Mouse (Mus musculus) heart, embryonic 14.5 days (tissue): ENCODE measurements around the gene Smad3. TPM values are rescaled to one million over a fixed set of nuclear protein-coding genes. Genes with fewer than 3 reads are reported as not detected.

Source experiments
- ATAC-seq: fragments of 200-750 bp; cut with Nextera tagmentation; 2 replicates; pipeline ENCODE4 v1.8.0; 2017; ENCODE audit warnings: low read depth, moderate TSS enrichment; ENCODE audit not compliant: insufficient number of reproducible peaks, insufficient read depth, low FRiP score
- H3K27ac ChIP-seq, 2 experiments: fragments of 200-500 bp in 1 of 2; fragments of 300-500 bp in 1 of 2; sonication (generic) in 1 of 2; replicated peaks in 1 of 2; 2 replicates each; pipeline ENCODE4 v1.5.1; 2012 to 2014; ENCODE audit warnings: low read depth in 2 of 2, low read length in 2 of 2, control low read depth in 1 of 2, mild to moderate bottlenecking in 1 of 2, mixed read lengths in 1 of 2; ENCODE audit not compliant: control insufficient read depth in 1 of 2, insufficient read depth in 1 of 2
- H3K27me3 ChIP-seq: fragments of 300-500 bp; sonication (generic); 2 replicates; pipeline ENCODE4 v1.6.1; 2014; ENCODE audit warnings: mild to moderate bottlenecking, low read length, control low read depth; ENCODE audit not compliant: control insufficient read depth, insufficient read depth
- H3K36me3 ChIP-seq: fragments of 300-500 bp; sonication (generic); 2 replicates; pipeline ENCODE4 v1.6.1; 2014; ENCODE audit warnings: mild to moderate bottlenecking, control low read depth, low read length, mixed read lengths; ENCODE audit not compliant: control insufficient read depth, insufficient read depth
- H3K4me1 ChIP-seq, 2 experiments: fragments of 200-500 bp in 1 of 2; fragments of 300-500 bp in 1 of 2; sonication (generic) in 1 of 2; 2 replicates each; pipeline ENCODE4 v1.6.1; 2012 to 2014; ENCODE audit warnings: low read length in 2 of 2, control low read depth in 1 of 2, mixed read lengths in 1 of 2; ENCODE audit not compliant: control insufficient read depth in 2 of 2, insufficient read depth in 2 of 2
- H3K4me2 ChIP-seq: fragments of 300-500 bp; sonication (generic); 2 replicates; pipeline ENCODE4 v1.6.1; 2014; ENCODE audit warnings: mild to moderate bottlenecking, low read length
- H3K4me3 ChIP-seq, 2 experiments: fragments of 200-500 bp in 1 of 2; fragments of 300-500 bp in 1 of 2; sonication (generic) in 1 of 2; 2 replicates each; pipeline ENCODE4 v1.5.1; 2012 to 2014; ENCODE audit warnings: low read length in 2 of 2, mild to moderate bottlenecking in 2 of 2, control low read depth in 1 of 2, low read depth in 1 of 2, moderate library complexity in 1 of 2; ENCODE audit not compliant: control insufficient read depth in 1 of 2, insufficient read depth in 1 of 2
- H3K9ac ChIP-seq: fragments of 300-500 bp; sonication (generic); 2 replicates; pipeline ENCODE4 v1.6.1; 2014; ENCODE audit warnings: mild to moderate bottlenecking, low read length
- H3K9me3 ChIP-seq: fragments of 300-500 bp; sonication (generic); 2 replicates; pipeline ENCODE4 v1.6.1; 2016; ENCODE audit warnings: low read length, control low read depth; ENCODE audit not compliant: control insufficient read depth
- WGBS: fragments of 180-500 bp; shearing (Covaris S2); extraction: QIAGEN DNeasy Blood & Tissue Kit; methylation state at CpG from one replicate; pipeline ENCODE4 v1.1.7; 2014; 5-methylcytosine and 5-hydroxymethylcytosine counted together
- polyA plus RNA-seq: library from polyadenylated mRNA; unstranded; fragments of >200 nt; fragmentation: Nextera tagmentation; extraction: Ambion mirVana; gene quantifications from 2 replicates; pipeline ENCODE4 v1.2.1, GENCODE M21; 2014

The Smad3 gene
- polyA plus RNA-seq, 1 experiment from 2014 or later = 10.4 TPM

DNA sequence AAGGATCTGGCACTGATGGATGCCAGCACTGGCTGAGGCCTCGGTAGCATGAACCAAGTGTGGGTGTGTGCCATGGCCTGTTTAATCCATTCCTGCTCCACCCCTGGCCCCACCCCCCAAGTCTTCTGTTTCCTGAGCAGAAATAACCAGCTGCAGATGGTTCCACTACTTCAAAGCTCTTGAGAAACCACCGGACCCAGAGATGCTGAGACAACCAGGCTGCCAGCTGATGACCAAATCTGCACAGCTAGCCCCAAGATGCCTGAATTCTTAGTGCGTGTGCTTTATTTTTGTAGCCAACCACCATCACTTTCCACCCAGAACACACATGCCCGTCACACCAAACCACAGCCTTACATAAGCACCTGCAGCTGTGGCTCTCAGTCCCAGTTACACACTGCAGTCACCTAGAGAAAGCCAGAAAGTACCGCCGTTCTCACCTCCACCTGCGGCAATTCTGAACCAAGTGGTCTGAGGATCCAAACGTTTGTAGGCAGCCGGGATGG lies 20.3 kb downstream of the Smad3 start:
- Histone ChIP-seq H3K27ac (peak overlapping the region in 1 of 2 experiments; percentile 1; a peak in 1 of 4 replicates), H3K9ac (no peak overlapping the region), H3K27me3 (no peaks in the 10 kb centered on the region), H3K36me3 (peaks cover 9% of the 10 kb centered on the region), H3K4me2 (no peak overlapping the region), H3K9me3 (no peaks in the 10 kb centered on the region), H3K4me1 (peaks cover 39 to 68% of the 10 kb centered on the region in 2 experiments), H3K4me3 (no peak overlapping the region)
- ATAC-seq = no peak
- WGBS = 71% methylated on average over 9 of the region's 9 CpGs

GRCm38 (mm10) chr9:63734261-63734660 lies 23.5 kb downstream of the Smad3 start:
- ATAC-seq = no peak
- Histone ChIP-seq H3K4me3 (no peak overlapping the region), H3K27me3 (no peaks in the 10 kb centered on the region), H3K36me3 (peaks cover under 1% of the 10 kb centered on the region; the same call in 1 of the 2 replicates), H3K27ac (no peak overlapping the region), H3K9ac (no peak overlapping the region), H3K4me1 (peaks cover 38 to 58% of the 10 kb centered on the region in 2 experiments), H3K9me3 (no peaks in the 10 kb centered on the region), H3K4me2 (no peak overlapping the region)
- WGBS = 79% methylated on average over 8 of the region's 8 CpGs

DNA sequence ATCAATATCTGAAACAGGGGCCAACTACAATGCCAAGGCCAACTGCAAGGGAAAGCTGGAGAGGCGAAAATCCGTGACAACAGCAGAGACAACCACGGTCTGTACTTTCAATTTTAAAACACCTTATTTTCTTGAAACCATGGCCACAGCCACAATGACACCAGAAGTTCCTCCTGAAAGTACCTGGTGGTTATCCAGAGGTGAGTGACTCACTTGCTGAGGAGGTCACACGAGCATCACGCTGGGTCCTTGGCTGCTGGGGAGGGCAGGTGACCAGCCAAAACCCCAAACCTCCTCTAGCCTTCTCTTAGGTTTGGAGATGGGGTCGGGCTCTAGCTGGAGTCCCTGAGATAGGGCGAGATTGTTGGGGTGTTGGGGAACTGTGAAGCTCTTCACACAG lies 25.1 kb downstream of the Smad3 start:
- Histone ChIP-seq H3K4me1 (peaks cover 28 to 49% of the 10 kb centered on the region in 2 experiments), H3K36me3 (no peaks in the 10 kb centered on the region), H3K27ac (no peak overlapping the region), H3K9ac (no peak overlapping the region), H3K9me3 (no peaks in the 10 kb centered on the region), H3K4me3 (no peak overlapping the region), H3K4me2 (no peak overlapping the region), H3K27me3 (no peaks in the 10 kb centered on the region)
- 91% methylated on average over 7 of the region's 7 CpGs for WGBS
- ATAC-seq = no peak

- H3K4me1 ChIP-seq = peaks cover 36 to 49% of the 10 kb centered on the region in 2 experiments
- 77% methylated on average over 9 of the region's 9 CpGs for WGBS
- H3K27ac ChIP-seq = no peak overlapping the region
- H3K4me2 ChIP-seq = no peak overlapping the region
- no peaks in the 10 kb centered on the region for H3K27me3 ChIP-seq
- no peak for ATAC-seq
- no peaks in the 10 kb centered on the region for H3K36me3 ChIP-seq
- no peak overlapping the region for H3K9ac ChIP-seq
- H3K4me3 ChIP-seq = no peak overlapping the region
- H3K9me3 ChIP-seq = no peaks in the 10 kb centered on the region
Observed at GRCm38 (mm10) chr9:63731114-63731828, 26.5 kb downstream of the Smad3 start.

DNA sequence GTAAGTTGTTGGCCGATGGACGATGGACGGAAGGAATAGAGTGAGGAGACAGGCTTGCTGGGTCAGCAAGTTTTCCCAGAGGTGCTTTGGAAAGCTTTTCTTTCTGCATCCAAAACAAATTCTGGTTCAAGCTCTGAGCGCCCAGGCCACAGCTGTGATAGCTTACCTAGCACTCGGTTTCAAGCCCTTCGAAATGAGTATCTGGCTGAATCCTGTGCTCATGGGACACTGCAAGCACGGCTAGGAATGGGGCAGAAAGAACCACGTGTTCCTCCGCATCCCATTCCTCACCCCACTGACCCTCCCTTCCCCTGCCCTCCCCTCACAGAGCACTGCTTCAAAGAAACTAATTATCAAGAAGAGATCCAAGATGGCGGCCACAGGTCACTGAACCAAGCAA lies 28.8 kb downstream of the Smad3 start:
- Histone ChIP-seq H3K9ac (no peak overlapping the region), H3K27ac (no peak overlapping the region), H3K27me3 (no peaks in the 10 kb centered on the region), H3K4me1 (peaks cover 33 to 51% of the 10 kb centered on the region in 2 experiments), H3K9me3 (no peaks in the 10 kb centered on the region), H3K4me3 (no peak overlapping the region), H3K36me3 (no peaks in the 10 kb centered on the region), H3K4me2 (no peak overlapping the region)
- WGBS = 86% methylated on average over 10 of the region's 10 CpGs
- no peak for ATAC-seq

GRCm38 (mm10) chr9:63727070-63727469 lies 30.7 kb downstream of the Smad3 start:
- H3K36me3 ChIP-seq = no peaks in the 10 kb centered on the region
- no peaks in the 10 kb centered on the region for H3K27me3 ChIP-seq
- no peak overlapping the region; the same call in 1 of the 2 replicates for H3K9ac ChIP-seq
- H3K4me1 ChIP-seq = peaks cover 44 to 69% of the 10 kb centered on the region in 2 experiments
- H3K4me2 ChIP-seq = no peak overlapping the region
- 71% methylated on average over 6 of the region's 6 CpGs for WGBS
- peak overlapping the region; percentile 37 to 89 for H3K27ac ChIP-seq
- no peak overlapping the region for H3K4me3 ChIP-seq
- no peak for ATAC-seq
- no peaks in the 10 kb centered on the region for H3K9me3 ChIP-seq

DNA sequence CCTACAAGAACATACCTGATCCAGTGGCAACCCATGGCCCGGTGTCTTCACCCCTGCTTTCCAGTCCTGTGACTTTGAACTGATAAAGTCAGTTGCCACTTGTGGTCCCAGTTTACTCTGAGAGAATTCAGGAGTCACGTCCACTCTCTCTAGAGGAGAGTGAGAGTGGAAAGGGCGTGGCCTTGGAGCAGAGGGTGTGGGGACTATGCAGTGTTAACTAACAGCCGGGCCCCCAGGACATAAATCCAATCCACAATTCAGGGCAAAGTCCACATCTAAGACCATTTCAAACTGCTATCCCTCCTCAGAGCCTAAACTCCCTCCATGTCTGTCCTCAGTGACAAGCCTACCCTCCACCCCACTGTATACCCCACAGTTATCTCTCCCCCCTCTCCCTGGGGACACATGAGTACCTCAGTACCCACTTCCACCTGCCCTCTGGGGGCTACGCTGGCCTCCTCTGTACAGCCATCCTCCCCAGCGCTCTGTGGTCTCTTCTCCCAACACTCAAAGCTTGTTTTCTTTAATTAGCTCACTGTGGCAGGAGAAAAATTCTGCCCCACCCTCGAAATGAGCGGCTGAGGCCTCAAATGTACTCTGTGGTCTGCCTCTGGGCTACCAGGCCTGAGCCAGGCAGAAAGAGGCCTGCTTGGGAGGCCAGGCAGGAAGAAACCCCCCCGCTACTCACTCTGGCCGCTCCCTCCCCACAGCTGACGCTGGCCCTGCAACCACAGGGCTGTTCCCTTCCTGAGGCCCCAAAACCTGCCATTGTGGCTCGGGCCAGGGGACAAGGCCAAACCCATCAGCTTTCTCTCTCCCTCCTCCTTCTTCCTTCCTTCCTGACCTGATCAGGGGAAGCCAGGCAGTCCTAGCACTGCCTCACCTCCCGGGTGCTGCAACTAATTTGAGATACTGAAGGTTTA lies 31.4 kb downstream of the Smad3 start:
- Histone ChIP-seq H3K4me2 (peak overlapping the region; percentile 25), H3K4me3 (no peak overlapping the region), H3K27me3 (no peaks in the 10 kb centered on the region), H3K27ac (peak overlapping the region; percentile 83 to 89), H3K9ac (peak overlapping the region; percentile 71), H3K9me3 (no peaks in the 10 kb centered on the region), H3K36me3 (no peaks in the 10 kb centered on the region), H3K4me1 (peaks cover 49 to 74% of the 10 kb centered on the region in 2 experiments)
- peak; percentile 34 for ATAC-seq
- 25% methylated on average over 13 of the region's 13 CpGs for WGBS
